ENCODE assay signal across 11 mouse cellular contexts in genomic region chr3:55307553-55308177, GRCm38 (mm10).
DNase-seq lines count a peak whose midpoint lies in the region; ATAC-seq lines count a peak whose summit lies in the region.
"Had no signal": no experiment of that assay in that cellular context is flagged by ENCODE, and none has a peak within 500 bp of the region (broad histone marks: within the 10 kb centered on the region; RNA-seq: fewer than 3 reads in every experiment).

No protein-coding gene starts in this region.

- peak; percentile 62 to 82 for DNase-seq in heart, adult 18-20 months
- peak; percentile 92 for DNase-seq in 3T3-L1 (ENCODE audit: low read depth, low spot score)
- peak; percentile 76 for DNase-seq in fibroblast of lung, adult 2 months (ENCODE audit: low read depth)
- DNase-seq in cerebellum, adult 11 months, result no peak
- DNase-seq in left cerebral cortex, adult 11 months (ENCODE audit: low spot score), result no peak
- no peak for DNase-seq in T-cell, adult 2 months (ENCODE audit: low spot score)

- no peaks in the 10 kb centered on the region for H3K4me1 ChIP-seq in heart, embryonic 11.5 days (ENCODE audit: control insufficient read depth, insufficient read depth, low read length)
- 0 out of 2 replicates have a peak, but pooled peaks cover 8% of the 10 kb centered on the region for H3K4me1 ChIP-seq in limb, embryonic 15.5 days
- H3K4me1 ChIP-seq: lung, embryonic 15.5 days had no signal

- no peaks in the 10 kb centered on the region for H3K27me3 ChIP-seq in heart, embryonic 11.5 days (ENCODE audit: control insufficient read depth, insufficient read depth, low read length)
- no peaks in the 10 kb centered on the region for H3K27me3 ChIP-seq in limb, embryonic 15.5 days
- H3K27me3 ChIP-seq: CH12.LX; lung, embryonic 15.5 days had no signal

- no peaks in the 10 kb centered on the region for H3K36me3 ChIP-seq in heart, embryonic 11.5 days (ENCODE audit: control insufficient read depth, insufficient read depth, low read length)
- H3K36me3 ChIP-seq in limb, embryonic 15.5 days, result no peaks in the 10 kb centered on the region
- H3K36me3 ChIP-seq: lung, embryonic 15.5 days had no signal

- no peak overlapping the region for H3K9ac ChIP-seq in heart, embryonic 11.5 days (ENCODE audit: low read depth, low read length)
- no peak overlapping the region for H3K9ac ChIP-seq in limb, embryonic 15.5 days
- H3K9ac ChIP-seq: lung, embryonic 15.5 days had no signal

- no peak overlapping the region for H3K4me3 ChIP-seq in heart, embryonic 11.5 days (ENCODE audit: low read depth, low read length)
- no peak overlapping the region for H3K4me3 ChIP-seq in limb, embryonic 15.5 days
- H3K4me3 ChIP-seq: erythroblast, embryonic 14.5 days; lung, embryonic 15.5 days had no signal

- no peak overlapping the region for H3K4me2 ChIP-seq in heart, embryonic 11.5 days
- H3K4me2 ChIP-seq in limb, embryonic 15.5 days, result no peak overlapping the region
- H3K4me2 ChIP-seq: lung, embryonic 15.5 days had no signal

- 66% methylated on average over 7 of the region's 7 CpGs for WGBS in heart, embryonic 11.5 days (ENCODE audit: insufficient replicate concordance)
- WGBS in limb, embryonic 15.5 days, result 53% methylated on average over 7 of the region's 7 CpGs

- no peaks in the 10 kb centered on the region for H3K9me3 ChIP-seq in heart, embryonic 11.5 days (replicated peaks; ENCODE audit: control insufficient read depth, low read length)
- no peaks in the 10 kb centered on the region for H3K9me3 ChIP-seq in limb, embryonic 15.5 days
- H3K9me3 ChIP-seq: lung, embryonic 15.5 days had no signal

- no peak overlapping the region for H3K27ac ChIP-seq in heart, embryonic 11.5 days (ENCODE audit: low read depth, low read length)
- 0 out of 2 replicates have a peak overlapping the region, but pooled peaks have one; percentile 17 for H3K27ac ChIP-seq in limb, embryonic 15.5 days
- H3K27ac ChIP-seq: lung, embryonic 15.5 days had no signal

- ATAC-seq in heart, embryonic 11.5 days (replicated peaks; ENCODE audit: insufficient number of reproducible peaks, low FRiP score, low TSS enrichment), result no peak
- 0 out of 2 replicates have a peak, but pooled peaks have one; percentile 71 for ATAC-seq in limb, embryonic 15.5 days (ENCODE audit: insufficient number of reproducible peaks, low FRiP score, low TSS enrichment, low read depth)

Comparison
In these comparisons a context has a peak if more than half of its experiments do, and no peak if none do; other contexts are left out.
1. DNase-seq: peak in heart, adult 18-20 months (2 of 2), 3T3-L1 (single experiment) and fibroblast of lung, adult 2 months (single experiment); none in cerebellum, adult 11 months (single experiment), left cerebral cortex, adult 11 months (single experiment) and T-cell, adult 2 months (single experiment).